Mouse (Mus musculus): ENCODE measurements at regions not wholly inside any gene's neighbourhood (a gene's known extent, or its start where the extent isn't known, plus 50 kb on each side); places are given as distances from the start of the nearest gene placed in this dataset.

DNA sequence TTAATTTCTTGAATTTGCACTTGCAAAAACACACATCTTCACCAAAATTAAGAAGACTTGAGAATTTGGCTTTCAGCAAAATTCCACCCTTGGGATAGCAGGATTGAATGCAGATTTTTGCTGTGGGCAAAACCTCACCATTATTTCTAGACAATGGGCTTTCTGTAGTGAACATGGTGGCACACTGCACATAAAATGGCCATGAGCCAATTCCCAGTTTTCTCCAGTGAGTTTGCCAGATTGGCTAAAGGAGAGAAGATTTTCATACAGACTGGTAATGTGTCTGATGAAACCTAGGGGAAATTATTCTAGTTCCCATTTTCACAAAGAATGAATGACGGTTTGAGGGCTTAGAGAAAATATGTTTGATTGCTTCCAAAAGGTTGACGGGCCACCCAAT, 2640.1 kb upstream of the Gm7489 start:
- Histone ChIP-seq H3K9me3 (replicated peaks; ENCODE audit: insufficient read depth, low read length) (no peaks in the 10 kb centered on the region), H3K36me3 (ENCODE audit: control insufficient read depth in 1 of 2, insufficient read depth in 2 of 2, low read length in 2 of 2) (no peaks in the 10 kb centered on the region), H3K9ac (ENCODE audit: control insufficient read depth, low read depth, low read length, poor library complexity, severe bottlenecking) (no peak overlapping the region), H3K79me2 (ENCODE audit: control insufficient read depth, insufficient read depth, low read length, poor library complexity) (no peaks in the 10 kb centered on the region), H3K27ac (ENCODE audit: control insufficient read depth, low read depth, low read length) (no peak overlapping the region), H3K27me3 (ENCODE audit: control insufficient read depth in 1 of 2, insufficient read depth in 2 of 2, low read length in 2 of 2) (no peaks in the 10 kb centered on the region), H3K4me1 (ENCODE audit: control insufficient read depth in 1 of 2, insufficient read depth in 2 of 2, low read length in 2 of 2) (peaks cover 0 to 9% of the 10 kb centered on the region in 2 experiments; a peak in 2 of 4 replicates), H3K4me3 (ENCODE audit: control insufficient read depth in 1 of 2, insufficient read depth in 1 of 2, low read depth in 2 of 2, low read length in 2 of 2) (no peak overlapping the region)
- DNase-seq (ENCODE audit: low read depth, low spot score): no peak
- TF ChIP-seq TBP (IDR thresholded peaks at IDR 0.05; ENCODE audit: low read depth, low read length): no peak
- TF ChIP-seq POLR2AphosphoS5 (IDR thresholded peaks at IDR 0.05; ENCODE audit: borderline replicate concordance, low read depth, low read length): no peak
- TF ChIP-seq SIN3A (IDR thresholded peaks at IDR 0.05; ENCODE audit: low read length): no peak
- TF ChIP-seq MXI1 (IDR thresholded peaks at IDR 0.05; ENCODE audit: low read depth, low read length): no peak
- TF ChIP-seq UBTF (IDR thresholded peaks at IDR 0.05; ENCODE audit: borderline replicate concordance, insufficient read depth, low read depth, low read length): no peak
- TF ChIP-seq HCFC1 (IDR thresholded peaks at IDR 0.05; ENCODE audit: low read depth, low read length): no peak
- no peak for TF ChIP-seq MAZ (IDR thresholded peaks at IDR 0.05; ENCODE audit: low read depth, low read length)
- TF ChIP-seq RAD21 (IDR thresholded peaks at IDR 0.05; ENCODE audit: low read depth, low read length): no peak
- no peak for TF ChIP-seq TCF12 (IDR thresholded peaks at IDR 0.05; ENCODE audit: low read depth, low read length)
- TF ChIP-seq CHD1 (IDR thresholded peaks at IDR 0.05; ENCODE audit: low read depth, low read length): no peak
- TF ChIP-seq CHD2 (IDR thresholded peaks at IDR 0.05; ENCODE audit: low read length): no peak
- no peak for TF ChIP-seq MYC (IDR thresholded peaks at IDR 0.05; ENCODE audit: low read depth, low read length)
- TF ChIP-seq NRF1 (IDR thresholded peaks at IDR 0.05; ENCODE audit: insufficient read depth, low read depth, low read length, poor library complexity, severe bottlenecking): no peak
- TF ChIP-seq CTCF (IDR thresholded peaks at IDR 0.05 in 2 of 3, conservative IDR thresholded peaks at IDR 0.05 in 1 of 3; ENCODE audit: control insufficient read depth in 1 of 3, insufficient read depth in 1 of 3, low read depth in 2 of 3, low read length in 3 of 3, poor library complexity in 1 of 3, severe bottlenecking in 1 of 3): no peak
- no peak for TF ChIP-seq TAL1 (IDR thresholded peaks at IDR 0.05; ENCODE audit: low read length)
- TF ChIP-seq RCOR1 (IDR thresholded peaks at IDR 0.05; ENCODE audit: low read depth, low read length): no peak

GRCm38 (mm10) chr15:51247259-51247658, 2637.4 kb upstream of the Gm7489 start:
- peaks cover 0 to 9% of the 10 kb centered on the region in 2 experiments; a peak in 2 of 4 replicates for H3K4me1 ChIP-seq (ENCODE audit: control insufficient read depth in 1 of 2, insufficient read depth in 2 of 2, low read length in 2 of 2)
- TF ChIP-seq POLR2A (IDR thresholded peaks at IDR 0.05; ENCODE audit: control insufficient read depth in 1 of 2, insufficient read depth in 1 of 2, low read depth in 1 of 2, low read length in 2 of 2, poor library complexity in 1 of 2) (no peak), HCFC1 (IDR thresholded peaks at IDR 0.05; ENCODE audit: low read depth, low read length) (no peak), TBP (IDR thresholded peaks at IDR 0.05; ENCODE audit: low read depth, low read length) (no peak), ZNF384 (IDR thresholded peaks at IDR 0.05; ENCODE audit: low read depth, low read length) (no peak), NELFE (IDR thresholded peaks at IDR 0.05; ENCODE audit: low read depth, low read length) (no peak), BHLHE40 (IDR thresholded peaks at IDR 0.05; ENCODE audit: borderline replicate concordance, low read depth, low read length) (no peak), ZC3H11A (IDR thresholded peaks at IDR 0.05; ENCODE audit: low read depth, low read length) (no peak), MAX (IDR thresholded peaks at IDR 0.05; ENCODE audit: low read length) (no peak), POLR2AphosphoS2 (IDR thresholded peaks at IDR 0.05; ENCODE audit: low read length) (no peak), JUND (IDR thresholded peaks at IDR 0.05; ENCODE audit: low read depth, low read length) (no peak), CHD1 (IDR thresholded peaks at IDR 0.05; ENCODE audit: low read depth, low read length) (no peak), POLR2AphosphoS5 (IDR thresholded peaks at IDR 0.05; ENCODE audit: borderline replicate concordance, low read depth, low read length) (no peak), USF2 (IDR thresholded peaks at IDR 0.05; ENCODE audit: borderline replicate concordance in 1 of 2, insufficient read depth in 1 of 2, low read depth in 1 of 2, low read length in 2 of 2) (no peak), UBTF (IDR thresholded peaks at IDR 0.05; ENCODE audit: borderline replicate concordance, insufficient read depth, low read depth, low read length) (no peak), KAT2A (conservative IDR thresholded peaks at IDR 0.05; ENCODE audit: low read depth, low read length) (no peak)
- no peak for DNase-seq (ENCODE audit: low read depth, low spot score)

More at GRCm38 (mm10) chr15:51247259-51247658, 2637.4 kb upstream of the Gm7489 start:
- Histone ChIP-seq H3K79me2 (ENCODE audit: control insufficient read depth, insufficient read depth, low read length, poor library complexity) (no peaks in the 10 kb centered on the region), H3K4me3 (ENCODE audit: control insufficient read depth in 1 of 2, insufficient read depth in 1 of 2, low read depth in 2 of 2, low read length in 2 of 2) (no peak overlapping the region), H3K9ac (ENCODE audit: control insufficient read depth, low read depth, low read length, poor library complexity, severe bottlenecking) (no peak overlapping the region), H3K36me3 (ENCODE audit: control insufficient read depth in 1 of 2, insufficient read depth in 2 of 2, low read length in 2 of 2) (no peaks in the 10 kb centered on the region), H3K9me3 (replicated peaks; ENCODE audit: insufficient read depth, low read length) (no peaks in the 10 kb centered on the region), H3K27ac (ENCODE audit: control insufficient read depth, low read depth, low read length) (no peak overlapping the region), H3K27me3 (ENCODE audit: control insufficient read depth in 1 of 2, insufficient read depth in 2 of 2, low read length in 2 of 2) (no peaks in the 10 kb centered on the region)
